Mouse (Mus musculus) hindbrain, embryonic 12.5 days (tissue): Measurements from ENCODE around the gene Atp7a. TPM values are rescaled to one million over a fixed set of nuclear protein-coding genes. Genes with fewer than 3 reads are reported as not detected.

Source experiments
- ATAC-seq: fragments of 200-750 bp; cut with Nextera tagmentation; 2 replicates; pipeline ENCODE4 v1.8.0; 2017; ENCODE audit warnings: moderate TSS enrichment; ENCODE audit not compliant: low FRiP score
- H3K27ac ChIP-seq: fragments of 300-500 bp; sonication (generic); 2 replicates; pipeline ENCODE4 v1.5.1; 2016; ENCODE audit warnings: mild to moderate bottlenecking
- H3K27me3 ChIP-seq: fragments of 300-500 bp; sonication (generic); 2 replicates; pipeline ENCODE4 v1.6.1; 2016; ENCODE audit warnings: mild to moderate bottlenecking
- H3K36me3 ChIP-seq: fragments of 300-500 bp; sonication (generic); 2 replicates; pipeline ENCODE4 v1.6.1; 2016; ENCODE audit warnings: mild to moderate bottlenecking
- H3K4me1 ChIP-seq: fragments of 300-500 bp; sonication (generic); 2 replicates; pipeline ENCODE4 v1.6.1; 2016
- H3K4me2 ChIP-seq: fragments of 300-500 bp; sonication (generic); replicated peaks from 2 replicates; pipeline ENCODE4 v1.6.1; 2016; ENCODE audit warnings: mild to moderate bottlenecking
- H3K4me3 ChIP-seq: fragments of 300-500 bp; sonication (generic); 2 replicates; pipeline ENCODE4 v1.5.1; 2016; ENCODE audit warnings: mild to moderate bottlenecking
- H3K9ac ChIP-seq: fragments of 300-500 bp; sonication (generic); 2 replicates; pipeline ENCODE4 v1.6.1; 2016; ENCODE audit warnings: mild to moderate bottlenecking, moderate library complexity
- H3K9me3 ChIP-seq: fragments of 300-500 bp; sonication (generic); replicated peaks from 2 replicates; pipeline ENCODE4 v1.6.1; 2016; ENCODE audit warnings: mild to moderate bottlenecking
- whole genome bisulfite sequencing: fragments of 180-500 bp; shearing (Covaris S2); methylation state at CpG from one replicate; pipeline ENCODE4 v1.1.7; 2016; 5-methylcytosine and 5-hydroxymethylcytosine counted together
- polyA plus RNA-seq: library from polyadenylated mRNA; unstranded; fragments of >200 nt; fragmentation: Nextera tagmentation; extraction: Ambion mirVana; gene quantifications from 2 replicates; pipeline ENCODE4 v1.2.1, GENCODE M21; 2016

The Atp7a gene
- polyA plus RNA-seq, 1 experiment from 2014 or later, result 29.1 TPM

GRCm38 (mm10) chrX:106142936-106143335, 115.9 kb downstream of the Atp7a start, which contains the start of gene Tlr13:
Gene Tlr13 (plus strand): TSS chrX:106143204.
- no peaks in the 10 kb centered on the region for H3K36me3 ChIP-seq
- ATAC-seq, result no peak
- no peak within 1 kb of the TSS for H3K27ac ChIP-seq
- H3K9me3 ChIP-seq, result no peaks in the 10 kb centered on the region
- no peak within 1 kb of the TSS for H3K9ac ChIP-seq
- H3K4me3 ChIP-seq, result no peak within 1 kb of the TSS
- H3K4me2 ChIP-seq, result no peak within 1 kb of the TSS
- 80% methylated on average over 6 of the region's 6 CpGs for WGBS
- H3K27me3 ChIP-seq, result peaks cover 3% of the 10 kb centered on the region; the same call in 1 of the 2 replicates
- no peaks in the 10 kb centered on the region for H3K4me1 ChIP-seq

DNA sequence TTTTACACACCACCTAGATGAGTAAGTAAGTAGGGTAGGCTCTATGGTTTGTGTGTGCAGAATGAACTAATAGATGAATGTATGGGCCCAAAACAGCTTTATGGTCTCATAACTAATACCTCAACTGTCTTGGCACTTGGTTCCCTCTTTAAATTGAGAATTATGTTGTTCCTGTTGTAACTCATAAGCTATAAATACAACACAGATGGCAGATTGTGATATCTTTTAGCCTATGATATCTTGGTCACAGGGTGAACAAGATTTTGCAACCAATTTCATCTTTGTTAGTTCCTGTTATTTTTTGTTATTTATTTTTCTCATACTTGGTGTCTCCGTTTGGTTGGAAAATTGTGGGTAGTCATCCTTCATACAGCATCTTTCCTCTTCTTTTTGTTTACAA, 121.1 kb downstream of the Atp7a start:
- Histone ChIP-seq H3K27me3 (no peaks in the 10 kb centered on the region; the same call in 1 of the 2 replicates), H3K4me1 (no peaks in the 10 kb centered on the region), H3K36me3 (no peaks in the 10 kb centered on the region), H3K9me3 (no peaks in the 10 kb centered on the region), H3K9ac (no peak overlapping the region), H3K27ac (no peak overlapping the region), H3K4me2 (no peak overlapping the region), H3K4me3 (no peak overlapping the region)
- 95% methylated on average over 1 of the region's 1 CpGs for WGBS
- ATAC-seq, result no peak

GRCm38 (mm10) chrX:106149460-106149859, 122.4 kb downstream of the Atp7a start:
- WGBS, result 84% methylated on average over 3 of the region's 3 CpGs
- no peak overlapping the region for H3K4me3 ChIP-seq
- ATAC-seq, result no peak
- H3K4me1 ChIP-seq, result no peaks in the 10 kb centered on the region
- no peak overlapping the region for H3K27ac ChIP-seq
- H3K9ac ChIP-seq, result no peak overlapping the region
- no peaks in the 10 kb centered on the region for H3K9me3 ChIP-seq
- no peaks in the 10 kb centered on the region; the same call in 1 of the 2 replicates for H3K27me3 ChIP-seq
- H3K36me3 ChIP-seq, result no peaks in the 10 kb centered on the region
- H3K4me2 ChIP-seq, result no peak overlapping the region

- Histone ChIP-seq H3K27ac (no peak overlapping the region), H3K4me3 (no peak overlapping the region), H3K4me1 (no peaks in the 10 kb centered on the region), H3K9ac (no peak overlapping the region), H3K36me3 (no peaks in the 10 kb centered on the region), H3K4me2 (no peak overlapping the region), H3K27me3 (no peaks in the 10 kb centered on the region), H3K9me3 (no peaks in the 10 kb centered on the region)
- no peak for ATAC-seq
These were observed 127.1 kb downstream of the Atp7a start for GRCm38 (mm10) chrX:106154180-106154586.

DNA sequence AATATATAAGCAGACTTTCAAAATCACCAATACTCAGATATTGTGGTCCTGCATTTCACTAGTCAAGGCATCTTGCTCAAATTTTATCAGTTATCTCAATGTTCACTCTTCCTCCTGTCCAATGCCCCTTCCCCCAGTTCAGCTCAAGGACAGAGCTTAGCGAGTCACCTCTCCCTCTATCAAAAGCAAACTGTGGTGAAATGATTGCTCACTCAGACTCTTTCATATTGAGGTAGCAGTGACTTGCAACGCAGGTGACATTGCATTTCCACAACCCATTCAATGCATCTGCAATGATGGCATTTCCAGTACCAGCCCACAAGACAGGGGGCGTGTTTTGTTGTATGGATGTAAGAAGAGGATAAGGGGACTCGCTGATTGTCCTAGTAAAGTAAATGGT, 128.8 kb downstream of the Atp7a start:
- H3K9me3 ChIP-seq, result no peaks in the 10 kb centered on the region
- H3K4me2 ChIP-seq, result no peak overlapping the region
- no peak overlapping the region for H3K9ac ChIP-seq
- no peak for ATAC-seq
- H3K36me3 ChIP-seq, result no peaks in the 10 kb centered on the region
- H3K4me3 ChIP-seq, result no peak overlapping the region
- H3K27ac ChIP-seq, result no peak overlapping the region
- H3K4me1 ChIP-seq, result no peaks in the 10 kb centered on the region
- 79% methylated on average over 4 of the region's 4 CpGs for WGBS
- H3K27me3 ChIP-seq, result 0 out of 2 replicates have a peak, but pooled peaks cover 3% of the 10 kb centered on the region

DNA sequence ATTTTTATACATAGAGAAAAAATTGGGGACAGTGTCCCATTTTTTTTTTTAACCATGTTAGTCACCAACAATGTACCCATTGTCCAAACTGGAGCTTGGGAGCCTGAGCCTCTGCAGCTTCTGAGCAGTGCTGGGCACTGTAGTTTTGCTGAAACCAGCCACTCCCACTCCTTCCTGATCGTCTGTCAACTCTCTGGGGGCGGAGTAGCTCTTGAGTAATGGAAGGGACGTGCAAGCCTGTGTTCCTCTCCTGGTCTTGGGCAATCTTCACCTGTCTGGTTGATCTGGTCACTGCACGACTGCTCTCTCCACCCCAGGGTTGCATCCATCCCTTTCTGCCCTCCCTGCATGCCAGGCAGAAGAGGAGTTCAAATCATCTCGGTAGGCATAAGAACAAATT, 136.9 kb downstream of the Atp7a start:
- no peak overlapping the region for H3K4me2 ChIP-seq
- no peak overlapping the region for H3K4me3 ChIP-seq
- no peak overlapping the region for H3K9ac ChIP-seq
- H3K4me1 ChIP-seq, result no peaks in the 10 kb centered on the region
- 62% methylated on average over 5 of the region's 5 CpGs for WGBS
- no peak overlapping the region for H3K27ac ChIP-seq
- ATAC-seq, result no peak
- no peaks in the 10 kb centered on the region for H3K36me3 ChIP-seq
- no peaks in the 10 kb centered on the region for H3K9me3 ChIP-seq
- 0 out of 2 replicates have a peak, but pooled peaks cover 3% of the 10 kb centered on the region for H3K27me3 ChIP-seq

- Histone ChIP-seq H3K4me3 (no peak overlapping the region), H3K27me3 (0 out of 2 replicates have a peak, but pooled peaks cover 3% of the 10 kb centered on the region), H3K9ac (no peak overlapping the region), H3K27ac (no peak overlapping the region), H3K36me3 (no peaks in the 10 kb centered on the region), H3K9me3 (no peaks in the 10 kb centered on the region), H3K4me2 (no peak overlapping the region), H3K4me1 (no peaks in the 10 kb centered on the region)
- WGBS, result 70% methylated on average over 5 of the region's 5 CpGs
- ATAC-seq, result no peak
These were observed 137.5 kb downstream of the Atp7a start for GRCm38 (mm10) chrX:106164555-106164954.

DNA sequence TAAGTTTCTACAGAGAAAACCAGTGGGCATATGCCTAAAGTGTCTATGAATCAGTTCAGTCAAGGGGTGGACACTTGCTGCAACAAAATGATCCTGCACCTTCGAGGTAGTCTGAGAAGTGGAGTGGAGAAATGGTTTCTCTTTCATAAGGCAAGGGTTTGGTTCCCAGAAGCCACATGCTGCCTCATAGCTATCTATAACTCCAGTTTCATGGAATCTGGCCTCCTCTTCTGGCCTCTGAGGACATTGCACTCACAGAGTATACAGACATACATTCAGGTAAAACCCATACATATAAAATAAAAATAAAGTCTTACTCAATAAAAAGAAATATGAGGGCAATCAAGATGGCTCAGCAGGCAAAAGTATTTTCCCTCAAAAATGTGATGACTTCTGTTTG, 138.0 kb downstream of the Atp7a start:
- 91% methylated on average over 1 of the region's 1 CpGs for WGBS
- no peak overlapping the region for H3K9ac ChIP-seq
- H3K27me3 ChIP-seq, result 0 out of 2 replicates have a peak, but pooled peaks cover 1% of the 10 kb centered on the region
- no peak overlapping the region for H3K27ac ChIP-seq
- H3K9me3 ChIP-seq, result no peaks in the 10 kb centered on the region
- H3K4me2 ChIP-seq, result no peak overlapping the region
- no peak overlapping the region for H3K4me3 ChIP-seq
- no peaks in the 10 kb centered on the region for H3K36me3 ChIP-seq
- no peaks in the 10 kb centered on the region for H3K4me1 ChIP-seq
- no peak for ATAC-seq

- no peak overlapping the region for H3K27ac ChIP-seq
- ATAC-seq, result peak; percentile 80
- no peaks in the 10 kb centered on the region for H3K9me3 ChIP-seq
- 34% methylated on average over 18 of the region's 18 CpGs for WGBS
- H3K9ac ChIP-seq, result peak overlapping the region; percentile 35; the same call in 1 of the 2 replicates
- H3K27me3 ChIP-seq, result no peaks in the 10 kb centered on the region
- peak overlapping the region; percentile 45 for H3K4me2 ChIP-seq
- peak overlapping the region; percentile 28 for H3K4me3 ChIP-seq
- H3K4me1 ChIP-seq, result no peaks in the 10 kb centered on the region
- H3K36me3 ChIP-seq, result no peaks in the 10 kb centered on the region
These were observed 144.2 kb downstream of the Atp7a start for GRCm38 (mm10) chrX:106171106-106171852.

- H3K27ac ChIP-seq, result no peak overlapping the region
- peak overlapping the region; percentile 45 for H3K4me2 ChIP-seq
- H3K27me3 ChIP-seq, result no peaks in the 10 kb centered on the region
- no peaks in the 10 kb centered on the region for H3K4me1 ChIP-seq
- no peaks in the 10 kb centered on the region for H3K9me3 ChIP-seq
- no peak overlapping the region for H3K9ac ChIP-seq
- 64% methylated on average over 6 of the region's 6 CpGs for WGBS
- H3K36me3 ChIP-seq, result no peaks in the 10 kb centered on the region
- peak; percentile 35 for ATAC-seq
- H3K4me3 ChIP-seq, result peak overlapping the region; percentile 28; the same call in 1 of the 2 replicates
These were observed 144.7 kb downstream of the Atp7a start for GRCm38 (mm10) chrX:106171853-106172154.

Other genes with a start within 250 kb of the Atp7a start
- gene Atrx, start 97.9 kb upstream of the Atp7a start, polyA plus RNA-seq, result 222 and 249 TPM in 2 replicates
- 46.5 and 49.9 TPM in 2 replicates for gene Magt1, start 15.4 kb upstream of the Atp7a start, polyA plus RNA-seq
- gene Cox7b, start 11.6 kb upstream of the Atp7a start, polyA plus RNA-seq, result 285 and 293 TPM in 2 replicates
- 0.34 and 0.37 TPM in 2 replicates for gene Tlr13, start 115.9 kb downstream of the Atp7a start, polyA plus RNA-seq
- gene Pgk1, start 159.8 kb downstream of the Atp7a start, polyA plus RNA-seq, result 290 and 293 TPM in 2 replicates
- 13.8 and 13.9 TPM in 2 replicates for gene Taf9b, start 193.9 kb downstream of the Atp7a start, polyA plus RNA-seq
- gene Fnd3c2, start 228.1 kb downstream of the Atp7a start, polyA plus RNA-seq, result not detected in 2 replicates